Mouse (Mus musculus): Measurements from ENCODE around the gene Shcbp1l. TPM values are rescaled to one million over a fixed set of nuclear protein-coding genes. Genes with fewer than 3 reads are reported as not detected.
A peak's percentile ranks its signal among the peaks of the same experiment; 100 is the strongest.
"Not testable (repeated sequence)": the region's sequence is repeated elsewhere in the genome, so short reads cannot be mapped to it uniquely, and the experiment has no call there.

Gene Shcbp1l
- not detected in 2 replicates for polyA plus RNA-seq (2012; ENCODE audit: insufficient read depth, insufficient read length, low replicate concordance, missing spikeins)

GRCm38 (mm10) chr1:153424770-153425584 is at the start of gene Shcbp1l:
Gene Shcbp1l, plus strand, starts transcription at chr1:153425162.
- 4% methylated on average over 60 of the region's 60 CpGs for WGBS
- peak within 1 kb of the TSS; percentile 65 for H3K4me3 ChIP-seq (ENCODE audit: insufficient read depth, low read depth, low read length)
- H3K27ac ChIP-seq (ENCODE audit: insufficient read depth, low read depth, low read length) = 0 out of 2 replicates have a peak within 1 kb of the TSS, but pooled peaks have one; percentile 55
- peak; percentile 43; the same call in 1 of the 2 replicates for TF ChIP-seq POLR2A (IDR thresholded peaks at IDR 0.05; ENCODE audit: insufficient read depth, low read depth, low read length)
- no peak for TF ChIP-seq CTCF (IDR thresholded peaks at IDR 0.05; ENCODE audit: insufficient read depth, low read depth, low read length)
- peaks cover 12% of the 10 kb centered on the region for H3K4me1 ChIP-seq (ENCODE audit: control insufficient read depth, insufficient read depth, low read length)

- Histone ChIP-seq H3K4me3 (ENCODE audit: insufficient read depth, low read depth, low read length) (no peak overlapping the region), H3K27ac (ENCODE audit: insufficient read depth, low read depth, low read length) (no peak overlapping the region), H3K4me1 (ENCODE audit: control insufficient read depth, insufficient read depth, low read length) (no peaks in the 10 kb centered on the region)
- TF ChIP-seq CTCF (IDR thresholded peaks at IDR 0.05; ENCODE audit: insufficient read depth, low read depth, low read length) (no peak), POLR2A (IDR thresholded peaks at IDR 0.05; ENCODE audit: insufficient read depth, low read depth, low read length) (no peak)
- WGBS = 55% methylated on average over 6 of the region's 6 CpGs
Measured at GRCm38 (mm10) chr1:153376446-153376845, 48.5 kb upstream of the Shcbp1l start.

GRCm38 (mm10) chr1:153378587-153378986 is 46.4 kb upstream of the Shcbp1l start:
- Histone ChIP-seq H3K4me1 (ENCODE audit: control insufficient read depth, insufficient read depth, low read length) (no peaks in the 10 kb centered on the region), H3K4me3 (ENCODE audit: insufficient read depth, low read depth, low read length) (no peak overlapping the region), H3K27ac (ENCODE audit: insufficient read depth, low read depth, low read length) (no peak overlapping the region)
- WGBS = 48% methylated on average over 6 of the region's 6 CpGs
- no peak for TF ChIP-seq CTCF (IDR thresholded peaks at IDR 0.05; ENCODE audit: insufficient read depth, low read depth, low read length)
- no peak for TF ChIP-seq POLR2A (IDR thresholded peaks at IDR 0.05; ENCODE audit: insufficient read depth, low read depth, low read length)

GRCm38 (mm10) chr1:153379832-153380231 is 45.1 kb upstream of the Shcbp1l start:
- WGBS = 91% methylated on average over 5 of the region's 5 CpGs
- TF ChIP-seq CTCF (IDR thresholded peaks at IDR 0.05; ENCODE audit: insufficient read depth, low read depth, low read length) (no peak), POLR2A (IDR thresholded peaks at IDR 0.05; ENCODE audit: insufficient read depth, low read depth, low read length) (no peak)
- Histone ChIP-seq H3K4me3 (ENCODE audit: insufficient read depth, low read depth, low read length) (no peak overlapping the region), H3K4me1 (ENCODE audit: control insufficient read depth, insufficient read depth, low read length) (no peaks in the 10 kb centered on the region), H3K27ac (ENCODE audit: insufficient read depth, low read depth, low read length) (no peak overlapping the region)

- H3K4me1 ChIP-seq (ENCODE audit: control insufficient read depth, insufficient read depth, low read length) = no peaks in the 10 kb centered on the region
- no peak for TF ChIP-seq POLR2A (IDR thresholded peaks at IDR 0.05; ENCODE audit: insufficient read depth, low read depth, low read length)
- TF ChIP-seq CTCF (IDR thresholded peaks at IDR 0.05; ENCODE audit: insufficient read depth, low read depth, low read length) = no peak
- H3K27ac ChIP-seq (ENCODE audit: insufficient read depth, low read depth, low read length) = no peak overlapping the region
- 92% methylated on average over 9 of the region's 9 CpGs for WGBS
- no peak overlapping the region for H3K4me3 ChIP-seq (ENCODE audit: insufficient read depth, low read depth, low read length)
Measured at GRCm38 (mm10) chr1:153380746-153381282, 44.1 kb upstream of the Shcbp1l start.

GRCm38 (mm10) chr1:153385081-153385480 is 39.9 kb upstream of the Shcbp1l start:
- WGBS = 77% methylated on average over 6 of the region's 6 CpGs
- Histone ChIP-seq H3K27ac (ENCODE audit: insufficient read depth, low read depth, low read length) (no peak overlapping the region), H3K4me3 (ENCODE audit: insufficient read depth, low read depth, low read length) (no peak overlapping the region), H3K4me1 (ENCODE audit: control insufficient read depth, insufficient read depth, low read length) (peaks cover 2% of the 10 kb centered on the region; the same call in 1 of the 2 replicates)
- TF ChIP-seq POLR2A (IDR thresholded peaks at IDR 0.05; ENCODE audit: insufficient read depth, low read depth, low read length) (no peak), CTCF (IDR thresholded peaks at IDR 0.05; ENCODE audit: insufficient read depth, low read depth, low read length) (no peak)

GRCm38 (mm10) chr1:153385661-153386060 is 39.3 kb upstream of the Shcbp1l start:
- not testable (repeated sequence) for H3K4me3 ChIP-seq (ENCODE audit: insufficient read depth, low read depth, low read length); H3K4me1 ChIP-seq (ENCODE audit: control insufficient read depth, insufficient read depth, low read length); H3K27ac ChIP-seq (ENCODE audit: insufficient read depth, low read depth, low read length)
- WGBS = 94% methylated on average over 5 of the region's 5 CpGs

- TF ChIP-seq CTCF (IDR thresholded peaks at IDR 0.05; ENCODE audit: insufficient read depth, low read depth, low read length) (peak; percentile 84), POLR2A (IDR thresholded peaks at IDR 0.05; ENCODE audit: insufficient read depth, low read depth, low read length) (no peak)
- 52% methylated on average over 25 of the region's 25 CpGs for WGBS
- Histone ChIP-seq H3K4me1 (ENCODE audit: control insufficient read depth, insufficient read depth, low read length) (peaks cover 2% of the 10 kb centered on the region; the same call in 1 of the 2 replicates), H3K27ac (ENCODE audit: insufficient read depth, low read depth, low read length) (no peak overlapping the region), H3K4me3 (ENCODE audit: insufficient read depth, low read depth, low read length) (no peak overlapping the region)
Measured at GRCm38 (mm10) chr1:153386271-153387069, 38.5 kb upstream of the Shcbp1l start.

GRCm38 (mm10) chr1:153395706-153396105 is 29.3 kb upstream of the Shcbp1l start:
- not testable (repeated sequence) for H3K4me1 ChIP-seq (ENCODE audit: control insufficient read depth, insufficient read depth, low read length); H3K27ac ChIP-seq (ENCODE audit: insufficient read depth, low read depth, low read length); H3K4me3 ChIP-seq (ENCODE audit: insufficient read depth, low read depth, low read length)
- WGBS = 85% methylated on average over 4 of the region's 4 CpGs
